Mouse (Mus musculus): ENCODE results near the gene Ralgps1. TPM values are rescaled to one million over a fixed set of nuclear protein-coding genes. Genes with fewer than 3 reads are reported as not detected.

Gene Ralgps1
- polyA plus RNA-seq, 1 experiment from 2014 or later, result 6.9 TPM

DNA sequence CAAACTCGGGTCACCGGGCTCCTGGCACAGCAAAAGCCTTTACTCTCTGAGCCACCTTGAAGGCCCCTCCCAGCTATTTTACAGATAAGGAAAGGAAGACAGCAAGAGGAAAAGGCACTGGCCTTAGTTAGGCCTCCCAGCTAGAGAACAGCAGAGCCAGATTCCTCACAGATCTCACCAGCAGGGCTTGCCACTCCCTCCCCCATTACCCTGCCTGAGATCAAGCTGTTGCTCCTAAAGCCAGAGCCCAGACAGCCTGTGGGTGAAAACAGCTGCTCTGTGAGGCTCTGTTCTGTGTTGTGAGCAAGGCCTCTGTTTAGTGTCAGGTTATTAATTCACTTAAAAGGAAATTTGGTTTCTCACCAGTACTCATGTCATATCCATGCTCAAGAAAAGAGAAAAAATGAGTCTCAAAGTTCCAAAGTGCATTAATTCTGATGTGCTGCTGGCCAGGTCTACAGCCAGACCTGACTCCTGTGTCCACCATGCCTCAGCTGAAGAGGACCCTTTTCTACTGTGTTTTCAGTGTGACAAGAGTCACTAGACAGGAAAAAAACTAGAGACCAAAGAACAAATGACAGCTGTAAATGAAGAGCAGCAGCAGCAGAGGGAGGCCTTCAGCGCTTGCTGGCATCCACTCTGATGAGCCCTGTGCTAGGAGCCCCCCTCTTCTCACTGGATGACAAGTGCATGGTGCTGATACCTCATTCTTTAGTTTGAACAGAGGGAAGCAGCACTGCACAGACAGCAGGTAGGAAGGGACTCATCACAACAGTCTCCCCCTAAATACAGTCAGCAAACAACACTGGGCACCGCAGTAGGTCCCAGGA lies 55.8 kb downstream of the Ralgps1 start:
- Histone ChIP-seq H3K4me3 (no peak overlapping the region), H3K27ac (replicated peaks) (peak overlapping the region; percentile 78; the same call in 1 of the 2 replicates), H3K4me1 (peaks cover 24% of the 10 kb centered on the region), H3K9me3 (replicated peaks) (no peaks in the 10 kb centered on the region), H3K36me3 (no peaks in the 10 kb centered on the region), H3K27me3 (ENCODE audit: low read depth, poor library complexity, severe bottlenecking) (peaks cover 27% of the 10 kb centered on the region)
- no peak for DNase-seq (ENCODE audit: low spot score)
- WGBS, result 80% methylated on average over 4 of the region's 4 CpGs

DNA sequence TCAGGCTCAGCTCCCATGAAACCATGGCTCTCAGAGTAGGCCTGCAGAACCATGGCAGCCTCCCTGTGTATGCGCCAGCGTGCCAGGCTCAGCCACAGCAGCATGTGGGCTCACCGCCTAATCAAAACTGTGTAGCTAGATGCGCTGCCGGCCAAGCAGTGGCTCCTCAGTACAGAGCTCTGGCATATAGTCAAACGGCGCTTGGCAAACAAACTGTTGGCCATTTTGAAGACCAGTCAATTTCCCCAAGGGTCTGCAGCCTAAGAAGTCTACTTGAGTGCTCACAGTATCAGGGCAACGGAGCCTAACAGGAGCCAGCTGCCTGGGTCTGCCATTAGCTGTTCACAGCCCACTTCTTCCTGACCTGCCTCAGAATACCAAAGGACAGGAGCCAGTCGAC lies 61.9 kb downstream of the Ralgps1 start:
- Histone ChIP-seq H3K27ac (replicated peaks) (no peak overlapping the region), H3K36me3 (no peaks in the 10 kb centered on the region), H3K27me3 (ENCODE audit: low read depth, poor library complexity, severe bottlenecking) (no peaks in the 10 kb centered on the region), H3K4me3 (no peak overlapping the region), H3K4me1 (no peaks in the 10 kb centered on the region), H3K9me3 (replicated peaks) (no peaks in the 10 kb centered on the region)
- 91% methylated on average over 9 of the region's 9 CpGs for WGBS
- DNase-seq (ENCODE audit: low spot score), result no peak

DNA sequence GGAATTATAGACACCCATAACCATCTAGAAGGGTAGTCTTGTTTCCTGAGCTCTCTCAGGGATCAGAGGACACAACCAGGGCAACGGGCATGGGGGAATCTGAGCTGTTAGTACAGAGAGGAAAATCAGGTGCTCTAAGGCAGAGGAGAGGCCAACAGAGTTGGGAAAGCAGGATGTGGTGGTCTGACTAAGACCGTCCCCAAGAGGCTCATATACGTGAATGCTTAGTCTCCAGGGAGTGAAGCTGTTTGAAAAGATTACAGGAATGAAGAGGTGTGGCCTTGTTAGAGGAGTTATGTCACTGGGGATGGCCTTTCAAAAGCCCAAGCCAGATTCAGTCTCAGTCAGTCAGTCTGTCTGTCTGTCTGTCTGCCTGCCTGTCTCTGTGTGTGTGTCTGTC lies 64.7 kb downstream of the Ralgps1 start:
- Histone ChIP-seq H3K27me3 (ENCODE audit: low read depth, poor library complexity, severe bottlenecking) (no peaks in the 10 kb centered on the region), H3K9me3 (replicated peaks) (no peaks in the 10 kb centered on the region), H3K4me3 (no peak overlapping the region), H3K36me3 (no peaks in the 10 kb centered on the region), H3K27ac (replicated peaks) (no peak overlapping the region), H3K4me1 (peaks cover 21% of the 10 kb centered on the region)
- WGBS, result 82% methylated on average over 3 of the region's 3 CpGs
- DNase-seq (ENCODE audit: low spot score), result no peak

DNA sequence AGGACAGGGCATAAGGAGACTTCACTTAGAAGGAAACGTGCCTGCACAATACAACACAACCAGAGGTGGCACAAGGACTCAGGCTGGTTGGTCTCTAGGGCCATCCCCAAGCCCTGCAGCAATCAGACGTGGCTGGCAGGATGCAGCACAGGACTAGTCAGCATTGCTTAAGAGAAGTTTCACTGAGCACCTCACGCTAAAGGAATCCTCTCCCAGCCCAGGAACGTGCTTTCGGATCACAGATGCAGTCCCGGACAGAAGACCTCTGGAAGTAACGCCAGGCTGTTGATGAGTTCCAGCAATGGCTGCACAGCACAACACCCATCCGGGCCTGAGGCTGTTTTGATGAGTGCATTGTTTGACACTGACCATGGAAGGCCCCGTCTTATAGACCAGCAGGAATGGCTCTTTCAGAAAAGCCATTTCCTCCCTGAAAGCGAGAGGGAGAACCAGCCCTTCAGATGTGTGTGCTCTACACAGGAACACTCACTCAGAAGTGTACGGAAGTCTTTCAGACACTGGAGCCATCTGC lies 67.8 kb downstream of the Ralgps1 start:
- H3K4me3 ChIP-seq, result no peak overlapping the region
- H3K4me1 ChIP-seq, result peaks cover 24% of the 10 kb centered on the region
- 0 out of 2 replicates have a peak overlapping the region, but pooled peaks have one; percentile 33 for H3K27ac ChIP-seq (replicated peaks)
- H3K9me3 ChIP-seq (replicated peaks), result no peaks in the 10 kb centered on the region
- 84% methylated on average over 11 of the region's 11 CpGs for WGBS
- DNase-seq (ENCODE audit: low spot score), result no peak
- no peaks in the 10 kb centered on the region for H3K36me3 ChIP-seq
- no peaks in the 10 kb centered on the region for H3K27me3 ChIP-seq (ENCODE audit: low read depth, poor library complexity, severe bottlenecking)

DNA sequence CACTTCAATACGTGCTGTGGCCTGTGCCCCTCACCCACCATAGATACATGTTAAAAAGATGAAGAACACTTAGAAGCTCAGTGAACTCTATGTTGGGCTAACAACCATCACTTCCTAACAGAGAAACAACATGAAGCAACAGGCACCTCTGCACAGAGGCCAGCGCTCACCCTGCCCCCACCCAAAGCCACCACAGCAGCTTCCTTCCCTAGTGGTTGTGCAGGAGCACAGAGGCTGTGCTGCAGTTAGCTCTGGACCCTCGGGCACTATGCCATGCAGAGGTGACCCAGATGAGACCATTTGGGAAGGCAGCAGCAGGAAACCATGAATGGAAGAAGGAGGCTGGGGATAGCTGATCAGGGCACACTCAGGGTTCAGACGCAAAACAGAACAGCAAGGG lies 68.5 kb downstream of the Ralgps1 start:
- Histone ChIP-seq H3K9me3 (replicated peaks) (no peaks in the 10 kb centered on the region), H3K4me3 (no peak overlapping the region), H3K27ac (replicated peaks) (0 out of 2 replicates have a peak overlapping the region, but pooled peaks have one; percentile 55), H3K4me1 (peaks cover 24% of the 10 kb centered on the region), H3K27me3 (ENCODE audit: low read depth, poor library complexity, severe bottlenecking) (no peaks in the 10 kb centered on the region), H3K36me3 (no peaks in the 10 kb centered on the region)
- DNase-seq (ENCODE audit: low spot score), result no peak
- WGBS, result 87% methylated on average over 4 of the region's 4 CpGs

DNA sequence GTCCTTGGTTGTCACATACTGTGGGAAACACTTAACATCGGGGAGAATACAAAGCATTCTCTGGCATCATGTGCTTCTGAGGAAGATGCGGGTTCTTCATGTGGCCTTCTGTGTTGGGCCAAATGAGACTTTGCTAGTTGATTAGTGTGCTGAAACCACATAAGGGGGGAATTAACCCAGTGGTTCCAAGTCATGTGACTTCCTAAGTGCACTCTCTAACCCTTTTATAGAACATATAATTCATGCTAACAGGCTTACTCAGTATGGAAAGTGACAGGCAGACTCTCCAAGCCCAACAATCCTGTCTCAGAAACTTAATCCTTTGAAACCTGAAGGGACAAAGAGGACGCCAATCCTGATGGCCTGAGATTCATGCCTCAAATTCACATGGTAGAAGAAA lies 68.9 kb downstream of the Ralgps1 start:
- Histone ChIP-seq H3K27me3 (ENCODE audit: low read depth, poor library complexity, severe bottlenecking) (no peaks in the 10 kb centered on the region), H3K4me1 (peaks cover 24% of the 10 kb centered on the region), H3K9me3 (replicated peaks) (no peaks in the 10 kb centered on the region), H3K4me3 (no peak overlapping the region), H3K27ac (replicated peaks) (no peak overlapping the region), H3K36me3 (no peaks in the 10 kb centered on the region)
- 75% methylated on average over 3 of the region's 3 CpGs for WGBS
- DNase-seq (ENCODE audit: low spot score), result no peak

DNA sequence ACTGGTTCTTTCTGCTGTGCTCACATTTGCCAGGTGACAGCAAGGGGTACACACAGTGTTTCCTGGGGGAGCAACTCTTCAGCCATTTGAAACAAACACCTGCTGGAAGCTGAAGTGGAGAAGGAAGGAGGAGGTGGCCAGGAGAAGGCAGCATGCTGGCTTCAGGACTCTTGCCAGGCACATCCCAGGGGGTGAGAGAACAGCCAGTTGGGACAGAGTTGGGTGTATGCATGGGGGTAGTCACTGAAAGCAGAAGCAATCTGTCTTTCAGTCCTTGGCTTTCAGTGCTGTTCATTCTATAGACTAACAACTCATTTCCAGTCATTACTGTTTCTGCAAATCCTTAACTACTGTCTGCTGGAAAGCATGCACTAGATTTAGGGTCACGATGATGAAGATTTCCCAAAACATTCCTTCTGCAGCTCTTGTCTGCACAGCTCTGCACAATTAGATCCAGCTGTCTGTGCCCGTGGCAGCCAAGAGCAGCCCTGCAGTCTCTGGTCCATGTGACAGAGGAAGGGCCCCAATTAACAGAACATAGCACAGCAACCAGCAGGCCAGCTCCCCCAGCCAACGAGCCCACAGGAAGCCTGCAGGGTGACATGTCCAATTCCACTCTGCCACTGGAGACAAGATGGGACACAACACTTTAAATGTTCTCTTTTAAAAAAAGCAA lies 70.8 kb downstream of the Ralgps1 start:
- no peaks in the 10 kb centered on the region for H3K9me3 ChIP-seq (replicated peaks)
- DNase-seq (ENCODE audit: low spot score), result no peak
- peaks cover 2% of the 10 kb centered on the region; the same call in 1 of the 2 replicates for H3K36me3 ChIP-seq
- peaks cover 24% of the 10 kb centered on the region for H3K4me1 ChIP-seq
- WGBS, result 74% methylated on average over 3 of the region's 3 CpGs
- H3K27ac ChIP-seq (replicated peaks), result no peak overlapping the region
- no peaks in the 10 kb centered on the region for H3K27me3 ChIP-seq (ENCODE audit: low read depth, poor library complexity, severe bottlenecking)
- H3K4me3 ChIP-seq, result no peak overlapping the region

DNA sequence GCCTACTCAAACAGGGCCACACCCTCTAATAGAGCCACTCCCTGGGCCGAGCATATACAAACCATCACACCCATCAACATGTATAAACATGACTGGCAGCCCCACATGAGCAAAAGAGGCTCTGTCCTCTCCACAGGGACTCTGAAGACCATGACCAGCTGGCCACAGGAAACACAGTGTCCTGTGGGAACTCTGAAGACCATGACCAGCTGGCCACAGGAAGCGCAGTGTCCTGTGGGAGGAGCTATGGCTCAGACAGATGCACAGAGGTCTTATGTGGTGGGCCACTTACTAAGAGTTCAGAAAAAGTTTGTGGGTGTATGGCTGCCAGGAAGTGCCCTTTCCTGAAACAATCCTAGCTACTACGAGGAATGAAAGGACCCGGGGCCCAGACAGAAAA lies 72.4 kb downstream of the Ralgps1 start:
- Histone ChIP-seq H3K27me3 (ENCODE audit: low read depth, poor library complexity, severe bottlenecking) (no peaks in the 10 kb centered on the region), H3K36me3 (peaks cover 2% of the 10 kb centered on the region; the same call in 1 of the 2 replicates), H3K4me1 (peaks cover 23% of the 10 kb centered on the region), H3K27ac (replicated peaks) (no peak overlapping the region), H3K4me3 (no peak overlapping the region), H3K9me3 (replicated peaks) (no peaks in the 10 kb centered on the region)
- 87% methylated on average over 4 of the region's 4 CpGs for WGBS
- DNase-seq (ENCODE audit: low spot score), result no peak

DNA sequence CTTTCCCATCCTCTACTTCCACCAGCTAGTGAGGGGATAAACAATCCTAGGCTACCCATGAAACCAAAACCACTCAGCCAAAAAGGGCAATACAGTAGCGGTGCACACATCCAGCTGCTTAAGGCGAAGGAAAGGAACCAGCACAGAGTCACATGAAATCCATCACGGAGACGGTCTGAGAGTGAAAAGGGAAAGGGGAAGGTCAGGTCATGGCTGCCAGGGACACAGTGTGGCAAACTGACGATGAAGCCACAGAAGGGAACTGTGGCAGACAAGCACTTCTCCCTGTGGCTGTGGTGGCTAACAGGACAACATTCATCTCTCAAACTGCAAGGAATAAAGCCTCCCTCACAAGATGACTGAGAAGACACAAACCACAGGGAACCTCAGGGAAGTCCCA lies 76.2 kb downstream of the Ralgps1 start:
- DNase-seq (ENCODE audit: low spot score), result no peak
- Histone ChIP-seq H3K4me1 (peaks cover 11% of the 10 kb centered on the region), H3K36me3 (peaks cover 2% of the 10 kb centered on the region; the same call in 1 of the 2 replicates), H3K27ac (replicated peaks) (no peak overlapping the region), H3K4me3 (no peak overlapping the region), H3K27me3 (ENCODE audit: low read depth, poor library complexity, severe bottlenecking) (no peaks in the 10 kb centered on the region), H3K9me3 (replicated peaks) (no peaks in the 10 kb centered on the region)
- WGBS, result 89% methylated on average over 5 of the region's 5 CpGs

DNA sequence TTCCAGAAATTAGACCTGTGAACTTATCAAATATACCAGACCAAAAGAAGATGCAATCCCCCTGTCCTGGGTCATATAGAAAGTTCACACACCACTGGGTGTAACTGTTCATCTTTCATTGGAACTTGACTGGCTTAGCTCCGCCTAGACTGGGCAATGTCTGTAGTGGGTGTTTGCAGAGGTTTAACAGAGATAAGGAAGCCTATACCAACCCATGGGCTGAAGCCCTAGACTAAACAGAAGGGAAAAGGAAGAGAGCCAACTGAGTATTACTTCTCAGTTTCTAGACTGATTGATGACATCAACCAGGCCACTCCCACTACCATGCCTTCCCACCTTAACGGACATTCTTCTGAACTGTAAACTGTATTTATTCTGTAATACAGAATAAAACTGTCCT lies 79.2 kb downstream of the Ralgps1 start:
- no peak overlapping the region for H3K27ac ChIP-seq (replicated peaks)
- 90% methylated on average over 2 of the region's 2 CpGs for WGBS
- no peaks in the 10 kb centered on the region for H3K27me3 ChIP-seq (ENCODE audit: low read depth, poor library complexity, severe bottlenecking)

DNA sequence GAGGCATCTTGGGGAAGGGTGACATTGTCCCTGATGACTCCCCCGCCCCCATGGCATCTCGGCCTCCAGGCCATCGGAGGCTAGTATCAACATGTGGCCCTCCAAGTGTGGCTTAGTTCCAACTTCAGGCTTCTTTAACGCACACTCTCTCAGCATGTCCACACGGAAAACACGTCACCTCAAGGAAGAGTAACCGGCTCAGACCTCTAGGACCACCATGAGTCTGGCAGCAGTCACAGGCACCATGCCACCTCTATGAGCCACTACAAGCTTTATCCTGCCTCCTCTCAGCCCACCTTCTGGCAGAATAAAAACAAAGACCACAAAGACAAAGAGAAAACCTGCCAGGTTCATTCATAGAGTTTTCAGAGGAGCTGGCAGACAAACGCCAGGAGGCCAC lies 80.8 kb downstream of the Ralgps1 start:
- DNase-seq (ENCODE audit: low spot score), result no peak
- no peaks in the 10 kb centered on the region for H3K9me3 ChIP-seq (replicated peaks)
- 94% methylated on average over 8 of the region's 8 CpGs for WGBS

More for the DNA sequence above, 79.2 kb downstream of the Ralgps1 start:
- peaks cover 7% of the 10 kb centered on the region; the same call in 1 of the 2 replicates for H3K36me3 ChIP-seq
- DNase-seq (ENCODE audit: low spot score), result no peak
- H3K4me1 ChIP-seq, result peaks cover 11% of the 10 kb centered on the region
- H3K9me3 ChIP-seq (replicated peaks), result no peaks in the 10 kb centered on the region
- no peak overlapping the region for H3K4me3 ChIP-seq

DNA sequence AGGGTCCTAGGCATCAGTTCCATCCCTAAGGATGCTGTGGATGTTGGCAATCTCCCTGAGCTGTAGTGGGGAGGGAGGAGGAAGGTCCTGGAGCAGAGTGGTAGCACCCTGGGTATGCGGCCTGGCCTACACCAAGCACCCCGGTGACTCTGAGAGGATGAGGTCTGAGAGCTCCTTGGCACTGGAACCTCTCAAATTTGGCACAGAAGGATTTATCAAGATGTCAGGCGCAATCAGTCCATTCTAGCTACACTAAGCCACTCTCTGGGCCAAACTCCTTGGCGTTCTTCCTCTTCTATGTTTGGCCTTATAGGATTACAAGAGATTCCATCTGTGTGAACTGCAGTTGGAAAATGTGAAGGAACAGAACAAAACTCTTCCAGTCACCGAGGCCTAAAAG lies 82.4 kb downstream of the Ralgps1 start:
- Histone ChIP-seq H3K36me3 (peaks cover 6% of the 10 kb centered on the region; the same call in 1 of the 2 replicates), H3K9me3 (replicated peaks) (no peaks in the 10 kb centered on the region)

More for the DNA sequence above, 80.8 kb downstream of the Ralgps1 start:
- H3K27ac ChIP-seq (replicated peaks), result no peak overlapping the region
- H3K36me3 ChIP-seq, result peaks cover 6% of the 10 kb centered on the region; the same call in 1 of the 2 replicates
- no peaks in the 10 kb centered on the region for H3K27me3 ChIP-seq (ENCODE audit: low read depth, poor library complexity, severe bottlenecking)
- H3K4me3 ChIP-seq, result no peak overlapping the region
- H3K4me1 ChIP-seq, result peaks cover 11% of the 10 kb centered on the region

DNA sequence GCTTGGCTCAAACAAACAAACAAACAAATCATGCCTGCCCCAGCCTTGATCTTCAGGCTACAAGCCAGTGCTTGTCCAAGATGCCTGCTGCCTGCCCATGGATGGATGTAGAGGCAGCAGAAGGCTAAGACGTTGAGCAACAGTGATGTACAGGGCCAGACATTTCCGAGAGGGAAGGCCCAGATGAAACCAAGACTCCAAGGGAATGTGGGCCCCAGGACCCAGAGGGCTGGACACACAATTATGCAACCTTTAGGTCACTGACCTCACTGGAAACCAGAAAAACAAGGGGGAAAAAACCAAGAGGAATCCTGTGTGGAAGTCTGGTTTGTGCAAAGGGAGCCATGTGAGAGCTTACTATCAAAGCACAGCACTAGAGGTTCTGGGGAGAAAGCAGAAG lies 87.6 kb downstream of the Ralgps1 start:
- WGBS, result 85% methylated on average over 2 of the region's 2 CpGs

More for the DNA sequence above, 82.4 kb downstream of the Ralgps1 start:
- Histone ChIP-seq H3K27ac (replicated peaks) (no peak overlapping the region), H3K4me3 (no peak overlapping the region), H3K27me3 (ENCODE audit: low read depth, poor library complexity, severe bottlenecking) (no peaks in the 10 kb centered on the region), H3K4me1 (peaks cover 10% of the 10 kb centered on the region)
- 94% methylated on average over 5 of the region's 5 CpGs for WGBS
- no peak for DNase-seq (ENCODE audit: low spot score)

More for the DNA sequence above, 87.6 kb downstream of the Ralgps1 start:
- Histone ChIP-seq H3K27ac (replicated peaks) (no peak overlapping the region), H3K4me3 (no peak overlapping the region), H3K27me3 (ENCODE audit: low read depth, poor library complexity, severe bottlenecking) (no peaks in the 10 kb centered on the region), H3K4me1 (no peaks in the 10 kb centered on the region), H3K36me3 (peaks cover 6% of the 10 kb centered on the region; the same call in 1 of the 2 replicates), H3K9me3 (replicated peaks) (no peaks in the 10 kb centered on the region)
- DNase-seq (ENCODE audit: low spot score), result no peak
